Mouse (Mus musculus) left cerebral cortex, adult 8-10 months (tissue): ENCODE measurements at regions not wholly inside any gene's neighbourhood (a gene's known extent, or its start where the extent isn't known, plus 50 kb on each side); places are given as distances from the start of the nearest gene placed in this dataset.

Experiments used
- DNase-seq, 2 experiments: peaks; one replicate each; pipeline ENCODE4 v3.0.0; 2022; ENCODE audit warnings: low spot score in 2 of 2

DNA sequence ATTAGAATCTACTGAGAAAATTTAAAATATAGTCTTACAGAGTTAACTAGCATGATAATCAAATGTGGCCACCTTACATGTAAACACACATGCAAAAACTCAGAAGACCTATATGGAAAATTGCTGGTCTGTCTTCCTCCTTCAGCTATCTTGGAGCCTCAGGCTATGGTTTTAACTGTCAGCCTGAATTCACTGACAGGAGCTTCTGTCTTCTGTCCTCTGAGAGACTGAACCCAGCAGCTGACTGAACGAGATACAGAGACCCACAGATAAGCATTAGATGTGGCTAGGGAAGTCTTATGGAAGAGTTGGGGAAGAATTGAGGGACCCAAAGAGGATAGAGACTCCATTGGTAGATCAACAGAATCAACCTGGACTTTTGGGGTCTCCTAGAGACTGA lies 360.0 kb upstream of the Meox2 start:
- no peak for DNase-seq

DNA sequence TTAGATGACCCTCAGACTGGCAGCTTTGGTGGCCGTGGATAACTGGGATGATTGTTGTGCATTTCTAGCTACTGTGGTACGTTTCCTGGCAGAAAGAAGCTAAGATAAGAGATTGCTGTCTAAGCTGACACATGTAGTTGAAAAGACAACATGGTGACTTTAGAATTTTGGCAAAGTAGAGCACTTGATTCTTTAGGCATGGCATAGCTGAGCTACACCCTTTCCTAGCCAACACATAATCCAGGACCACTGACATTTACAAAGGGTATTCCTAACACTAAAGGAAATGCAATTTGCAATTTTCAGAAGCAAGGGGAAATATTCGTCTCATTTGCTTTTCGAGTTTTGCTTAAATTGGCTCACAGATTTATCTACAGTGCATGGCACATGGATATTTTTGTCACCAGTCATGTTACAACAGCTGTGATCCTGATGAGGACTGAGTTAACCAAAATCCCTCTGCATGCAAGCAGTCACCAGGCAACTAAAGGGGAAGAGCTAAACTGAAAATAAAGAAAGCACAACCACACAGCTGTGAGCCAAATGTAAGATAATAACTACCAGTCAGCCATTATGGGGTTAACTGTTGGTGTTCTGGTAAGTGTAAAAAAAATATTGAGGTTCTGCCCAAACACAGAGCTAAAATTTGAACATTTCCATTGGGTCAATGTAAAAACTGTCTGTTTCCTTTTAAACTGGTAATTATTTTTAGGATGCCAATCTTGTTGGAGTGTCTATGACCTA lies 342.9 kb upstream of the Meox2 start:
- DNase-seq = no peak

DNA sequence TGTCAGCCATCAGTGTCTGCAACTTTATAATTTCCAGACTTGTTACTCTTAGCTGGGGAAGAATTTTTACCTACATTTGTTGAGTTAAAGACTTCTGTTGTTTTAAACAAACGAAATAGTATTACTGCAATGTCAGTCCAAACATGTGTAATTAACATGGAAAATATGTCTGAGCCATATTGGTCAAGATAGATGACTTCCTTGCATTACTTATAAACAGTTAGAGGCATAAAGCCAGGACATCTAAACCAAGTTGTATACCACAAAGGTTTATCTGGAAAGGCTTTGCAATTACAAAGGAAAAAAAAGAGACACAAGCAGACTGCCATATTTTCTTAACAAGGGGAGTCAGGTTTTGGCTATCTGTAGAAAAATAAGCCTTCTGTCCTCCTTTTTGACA lies 342.2 kb upstream of the Meox2 start:
- no peak for DNase-seq

DNA sequence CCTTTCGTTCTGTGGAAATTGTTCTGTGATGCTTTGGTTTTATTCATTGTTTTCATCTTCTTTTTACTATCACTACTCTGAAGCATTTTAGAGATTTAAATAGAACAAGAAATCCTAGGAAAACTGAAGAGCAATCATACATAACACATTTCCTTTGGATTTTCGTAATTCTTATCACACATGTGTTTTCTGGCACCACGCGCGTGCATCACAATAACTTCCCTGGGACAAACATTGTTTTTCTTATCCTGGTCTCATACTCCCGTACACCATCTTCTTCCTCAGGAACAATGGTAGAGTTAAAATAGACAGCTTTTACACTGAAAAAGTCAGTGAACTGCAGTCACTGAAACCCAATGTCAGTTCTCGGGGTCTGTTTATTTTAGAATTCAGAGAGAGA lies 327.6 kb upstream of the Meox2 start:
- no peak for DNase-seq

DNA sequence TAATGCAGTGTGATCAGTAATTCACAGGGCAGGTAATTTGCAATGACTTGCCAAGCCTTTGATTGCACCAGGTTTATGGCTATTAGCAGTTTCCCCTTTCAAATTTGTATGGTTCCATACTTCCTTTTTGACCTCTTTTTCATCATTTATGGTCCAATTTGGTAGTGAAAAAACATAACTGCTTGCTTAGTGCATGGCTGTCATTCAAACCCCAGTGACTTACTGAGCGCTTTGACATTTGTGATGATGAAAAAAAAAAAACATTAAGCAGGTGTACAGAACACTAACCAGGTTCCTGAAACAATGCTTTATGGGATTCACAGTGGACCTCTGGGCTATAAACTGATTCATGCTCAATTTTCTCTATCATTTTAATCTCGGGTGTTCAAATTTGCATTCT lies 317.5 kb upstream of the Meox2 start:
- DNase-seq = no peak

DNA sequence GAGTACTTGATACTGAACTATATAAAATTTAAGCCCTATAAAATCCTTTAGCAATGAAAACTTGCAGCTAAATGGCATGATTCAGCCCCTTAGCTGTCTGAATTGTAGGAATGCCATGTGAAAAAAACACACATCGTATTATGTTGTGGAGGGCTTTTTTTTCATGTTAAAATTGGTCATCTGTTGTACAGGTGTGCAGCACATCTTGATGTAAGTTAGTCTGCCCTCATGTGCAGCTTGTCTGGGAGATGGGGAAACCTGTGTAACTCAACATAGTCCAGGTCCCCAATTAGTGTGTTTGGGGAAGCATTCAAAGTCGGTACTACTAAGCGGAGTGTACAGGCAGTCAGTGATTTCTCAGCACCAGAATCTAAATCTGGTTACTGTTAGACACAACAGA lies 316.9 kb upstream of the Meox2 start:
- DNase-seq = no peak

DNA sequence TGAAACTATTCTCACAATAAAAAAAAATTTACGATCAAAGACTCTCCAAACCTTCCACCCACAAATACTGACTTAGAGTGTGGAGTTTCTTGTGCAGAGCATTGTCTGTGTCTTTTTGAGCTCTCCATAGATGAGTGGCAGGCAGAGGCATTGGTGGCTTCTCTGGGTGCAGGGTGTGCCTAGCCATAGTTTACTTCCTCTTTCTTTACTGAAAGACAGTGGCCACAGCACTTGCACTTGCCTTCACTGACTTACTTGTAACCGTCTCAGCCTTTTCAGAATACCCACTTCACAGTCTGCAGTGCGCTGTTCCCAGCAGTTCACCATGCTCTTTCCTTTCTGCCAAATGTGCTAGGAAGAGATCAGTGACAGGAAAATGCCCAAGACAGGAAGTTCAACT lies 316.1 kb upstream of the Meox2 start:
- DNase-seq = no peak

DNA sequence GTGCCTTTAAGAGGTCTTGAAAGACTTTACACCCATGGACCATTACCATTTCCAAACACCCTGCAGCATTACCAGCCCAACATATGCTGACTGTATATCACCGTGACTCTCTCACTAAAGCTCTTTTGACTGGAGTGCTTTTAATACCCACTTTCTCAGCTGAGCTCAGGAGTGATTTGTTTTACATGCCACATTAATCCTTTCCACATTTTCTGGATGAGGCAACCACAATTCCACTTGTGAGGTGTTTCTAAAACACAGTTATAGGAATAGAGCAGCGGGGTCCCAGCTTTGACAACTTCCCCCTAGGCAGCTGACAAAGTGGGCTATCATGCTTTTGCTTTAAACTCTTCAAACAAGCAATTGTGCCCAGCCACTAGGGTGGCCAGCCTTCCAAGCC lies 314.5 kb upstream of the Meox2 start:
- no peak for DNase-seq

DNA sequence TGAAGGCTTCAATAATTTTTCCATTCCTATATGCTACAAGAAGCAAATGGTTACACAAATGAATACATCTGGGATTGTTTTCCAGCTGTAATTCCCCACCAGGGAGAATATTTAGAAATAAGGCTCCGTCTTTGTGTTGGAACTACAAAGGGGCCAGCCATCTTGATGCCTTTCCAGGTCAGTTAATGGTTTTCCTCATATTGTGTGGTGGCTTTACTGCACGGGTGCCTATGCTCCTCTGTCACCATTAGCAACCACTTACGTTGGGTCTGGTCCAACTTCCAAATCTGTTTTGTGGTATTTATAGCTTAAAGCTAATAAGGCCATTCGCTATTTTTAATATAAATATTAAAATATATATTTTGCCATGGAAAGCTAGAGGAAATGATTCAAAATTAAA lies 312.1 kb upstream of the Meox2 start:
- DNase-seq = no peak

DNA sequence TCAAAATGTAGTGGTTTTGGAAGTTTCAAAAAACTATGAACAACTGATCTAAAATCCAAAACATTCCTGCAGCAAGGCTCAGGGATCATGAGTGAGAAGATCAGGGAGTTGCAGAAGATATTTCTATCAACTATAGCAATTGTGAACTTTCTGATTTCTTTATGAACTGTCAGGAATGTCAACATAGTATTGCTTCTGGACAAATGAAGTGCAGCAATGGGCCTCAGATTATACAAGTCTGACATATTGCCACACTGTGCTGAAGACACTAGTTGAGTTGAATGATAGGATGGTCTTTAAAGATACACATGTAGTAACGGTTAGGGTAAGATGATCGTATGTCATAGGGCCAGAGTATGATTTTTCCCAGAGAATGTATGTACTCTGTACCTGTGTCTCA lies 290.4 kb upstream of the Meox2 start:
- no peak for DNase-seq

DNA sequence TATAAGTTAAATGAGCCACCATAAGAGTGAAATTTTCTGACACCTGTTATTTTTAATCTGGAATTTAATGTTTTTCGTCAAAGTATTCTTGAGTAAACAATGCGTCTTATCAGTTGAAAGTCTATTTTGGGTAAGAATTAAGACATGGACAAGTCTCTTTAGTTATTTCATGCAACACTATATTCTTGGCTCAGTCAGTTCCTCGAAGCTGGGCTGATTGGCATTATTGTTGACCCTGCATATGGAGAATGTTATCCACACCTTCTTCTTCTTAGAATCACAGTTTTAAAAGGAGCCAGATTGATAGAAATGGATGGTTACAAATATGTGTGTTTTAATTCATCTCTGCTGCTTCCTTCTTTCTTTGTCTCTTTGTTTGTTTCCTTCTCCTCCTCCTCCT lies 289.5 kb upstream of the Meox2 start:
- DNase-seq = no peak

DNA sequence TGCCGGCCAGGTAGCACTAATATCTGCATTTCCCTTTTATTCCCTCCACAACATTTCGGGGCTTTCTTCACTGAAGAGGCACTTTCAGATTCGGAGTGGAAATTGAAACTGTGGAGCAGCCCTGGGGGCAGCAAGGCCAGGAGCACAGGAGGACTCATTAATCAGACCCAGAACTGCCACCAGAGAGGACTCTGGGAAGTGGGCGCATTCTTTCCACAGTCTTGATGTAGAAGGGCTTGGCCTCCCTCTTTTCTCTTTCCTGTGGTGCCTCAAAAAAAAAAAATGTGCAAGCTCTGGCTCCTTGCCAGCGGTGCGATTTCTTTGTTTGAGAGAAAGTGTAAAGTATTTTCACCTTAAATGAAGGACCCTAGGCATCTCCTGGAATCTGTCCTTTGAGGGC lies 281.6 kb upstream of the Meox2 start:
- DNase-seq = no peak

DNA sequence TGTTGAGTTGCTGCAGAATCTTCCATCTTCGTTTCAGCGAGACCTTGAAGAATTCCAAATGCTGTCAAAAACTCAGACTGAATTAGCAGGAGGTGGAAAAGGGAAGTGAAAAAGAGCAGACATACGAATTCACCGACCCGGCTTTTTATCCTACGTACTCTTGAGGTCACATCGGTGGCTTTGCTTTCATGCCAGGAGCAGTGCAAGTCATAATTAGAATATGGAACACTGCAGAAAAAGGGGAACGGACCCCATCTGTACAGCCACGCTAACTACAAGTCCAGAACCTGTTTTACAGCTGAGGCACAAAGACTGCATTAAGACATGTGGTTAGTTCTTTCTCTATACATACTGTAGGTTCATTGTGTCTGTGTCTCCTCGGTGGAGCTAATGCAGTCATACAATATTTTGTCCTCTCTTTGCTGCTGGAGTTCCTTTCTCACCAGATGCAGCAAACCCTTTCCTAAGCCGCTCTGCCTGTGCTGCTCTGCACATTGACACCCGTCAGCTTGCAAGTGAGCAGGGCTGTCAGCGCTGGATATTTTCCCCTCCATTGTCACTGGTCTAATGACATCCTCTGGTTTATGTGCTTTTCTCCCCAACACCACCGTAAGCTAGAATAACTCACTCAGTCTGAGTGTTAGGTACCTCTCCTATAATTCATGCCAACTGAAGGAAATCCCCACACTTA lies 276.9 kb upstream of the Meox2 start:
- DNase-seq = no peak

DNA sequence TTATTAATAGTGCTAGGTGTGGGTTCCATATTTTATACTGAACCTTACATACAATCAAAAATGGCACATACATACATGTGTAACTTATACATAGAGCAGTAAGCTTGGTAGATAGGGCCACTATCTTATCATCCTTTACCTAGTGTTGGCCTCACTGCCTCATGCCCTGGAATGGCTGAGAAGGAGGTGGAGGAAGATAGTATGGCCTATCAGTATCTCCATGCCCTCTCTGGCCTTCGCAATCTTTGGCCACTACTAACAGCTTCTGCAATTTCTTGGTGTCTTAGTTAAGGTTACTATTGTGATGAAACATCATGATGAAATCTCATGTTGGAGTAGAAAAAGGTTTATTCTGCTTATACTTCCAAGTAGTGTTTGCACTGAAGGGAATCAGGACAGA lies 265.4 kb upstream of the Meox2 start:
- no peak for DNase-seq

DNA sequence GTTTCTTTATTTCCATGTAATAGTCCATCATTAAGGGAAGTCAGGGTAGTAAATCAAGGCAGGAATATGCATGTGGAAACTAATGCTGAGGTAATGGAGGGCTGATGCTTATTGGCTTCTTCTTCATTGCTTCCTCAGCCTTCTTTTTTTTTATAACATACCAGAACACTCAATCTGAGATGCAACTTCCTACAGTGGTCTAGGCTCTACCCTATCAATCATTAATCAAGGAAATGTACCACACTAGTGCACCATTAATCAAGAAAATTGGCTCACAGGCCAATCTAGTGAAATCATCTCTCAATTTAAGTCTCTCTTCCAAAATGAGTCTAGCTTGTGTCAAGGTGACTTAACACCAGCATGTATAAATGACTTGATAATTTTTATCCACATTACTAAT lies 263.2 kb upstream of the Meox2 start:
- DNase-seq = no peak

DNA sequence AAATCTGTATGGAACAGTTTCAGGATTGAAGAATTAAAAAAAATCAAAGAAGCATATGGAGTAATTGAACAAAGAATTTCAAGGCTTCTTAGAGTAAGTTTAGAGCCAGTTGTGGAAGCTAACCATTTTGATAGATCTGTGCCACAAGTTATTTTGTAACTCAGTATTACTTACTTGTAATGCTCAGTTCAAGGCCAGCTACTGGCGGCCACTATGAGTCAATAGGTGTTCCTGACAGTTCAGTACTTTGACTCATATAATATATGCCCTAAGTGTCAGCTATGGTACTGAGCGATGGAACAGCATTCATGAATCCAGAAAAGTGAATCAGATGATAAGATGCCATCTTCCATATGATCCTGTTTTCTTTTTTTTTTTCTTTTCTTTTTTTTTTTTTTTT lies 259.3 kb upstream of the Meox2 start:
- DNase-seq = no peak

DNA sequence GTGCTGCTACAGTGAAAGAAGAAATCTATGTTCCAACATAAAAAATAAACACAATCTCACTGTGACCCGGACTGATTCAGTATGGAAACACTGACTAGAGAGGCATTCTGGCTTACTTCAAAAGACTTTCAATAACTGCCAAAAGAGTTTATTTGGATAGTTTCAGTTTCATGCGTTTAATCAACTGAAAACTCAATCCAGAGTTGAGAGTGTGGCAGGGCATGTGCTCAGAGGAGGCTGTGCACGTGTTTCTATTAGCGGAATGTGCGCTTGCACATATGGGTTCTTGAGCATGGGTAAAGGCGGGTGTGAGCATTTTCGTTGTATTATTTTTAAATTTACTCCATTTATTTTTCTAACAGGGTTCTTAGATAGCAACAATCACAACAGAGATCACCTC lies 245.2 kb upstream of the Meox2 start:
- no peak for DNase-seq

DNA sequence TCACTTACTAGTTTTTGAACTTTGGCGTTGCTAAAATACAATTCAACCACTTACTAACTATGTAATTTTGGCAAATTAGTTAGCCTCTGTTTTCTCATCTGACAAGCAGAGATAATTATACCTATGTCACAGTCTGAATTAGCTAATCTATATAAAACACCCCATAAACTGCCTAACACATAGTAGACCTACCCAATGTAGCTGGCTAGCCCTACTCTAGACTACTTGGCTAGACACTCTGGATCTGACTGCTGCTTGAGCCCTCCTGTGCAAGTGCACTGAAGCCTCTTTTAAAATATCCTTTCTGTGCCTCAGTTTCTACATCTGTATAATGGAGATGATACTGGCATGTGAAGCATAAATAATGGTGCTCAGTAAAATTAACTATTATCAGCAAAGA lies 227.6 kb upstream of the Meox2 start:
- DNase-seq = no peak

DNA sequence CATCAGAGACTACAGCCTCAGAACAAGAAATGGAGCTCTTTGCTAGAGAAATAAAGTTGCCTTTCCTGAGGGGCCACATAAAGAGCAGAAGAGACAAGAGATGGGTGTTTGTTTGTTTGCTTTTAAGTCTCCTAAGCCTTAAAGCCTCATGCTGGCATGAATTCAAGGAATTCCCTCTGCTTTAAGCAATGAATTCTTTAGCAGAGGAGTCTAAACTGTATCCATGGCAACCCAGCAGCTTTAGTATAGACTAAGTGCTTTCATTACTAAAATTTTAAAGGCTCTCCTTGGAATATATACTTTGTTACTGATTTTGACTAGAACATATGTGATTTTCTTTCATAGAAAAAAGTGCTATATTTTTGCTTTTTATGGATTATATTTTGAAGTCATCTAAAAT lies 195.0 kb upstream of the Meox2 start:
- DNase-seq = no peak

DNA sequence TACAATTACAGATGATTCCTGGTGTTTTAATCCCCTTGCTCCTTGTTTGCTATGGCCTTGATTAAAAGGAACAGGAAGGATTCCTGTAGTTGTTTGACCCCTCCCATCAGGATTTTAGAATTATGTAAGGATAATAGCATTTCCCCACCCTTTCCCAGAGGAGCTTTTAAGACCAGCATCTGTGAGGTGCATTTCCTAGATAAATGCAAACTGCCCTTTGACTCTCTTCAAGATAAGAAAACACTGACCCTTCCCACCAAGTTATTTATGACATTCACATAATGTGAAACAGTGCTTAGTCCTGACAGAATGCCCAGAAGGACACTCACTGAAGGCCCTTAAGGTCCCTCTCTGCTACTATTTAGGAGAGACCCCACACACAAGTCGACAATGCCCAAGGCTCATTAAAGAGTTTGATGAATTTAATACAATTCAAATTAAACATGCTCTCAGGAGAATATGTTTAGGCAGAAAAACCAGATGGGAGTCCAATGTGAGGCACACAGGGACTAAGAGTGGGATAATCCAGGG lies 190.7 kb upstream of the Meox2 start:
- DNase-seq = no peak

DNA sequence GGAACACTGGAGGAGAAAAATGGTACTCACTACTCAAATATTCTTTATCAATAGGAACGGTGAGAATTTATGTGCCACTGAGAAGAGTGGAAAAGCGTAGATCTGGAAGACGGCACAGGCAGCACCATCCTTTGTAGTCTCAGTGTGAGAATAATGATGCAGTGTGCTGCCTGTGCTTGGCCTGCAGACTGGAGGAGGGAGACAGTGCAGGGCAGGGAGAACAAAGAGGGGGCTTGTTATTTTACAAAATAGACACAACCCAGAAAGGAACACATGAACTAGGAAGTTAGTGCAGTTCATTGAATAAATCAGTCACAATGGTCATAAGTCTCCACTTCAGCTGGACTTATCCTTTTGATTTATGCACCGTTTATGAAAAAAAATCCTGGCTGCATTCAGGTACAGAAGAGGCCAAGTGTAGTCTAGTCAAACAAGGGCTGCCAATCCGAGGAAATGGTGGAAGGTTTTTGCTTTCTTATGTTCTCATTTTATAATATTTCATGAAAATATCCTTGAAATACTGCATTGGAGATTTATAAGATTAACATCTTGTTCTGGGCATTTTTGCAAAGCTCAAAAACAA lies 190.0 kb upstream of the Meox2 start:
- DNase-seq = no peak

DNA sequence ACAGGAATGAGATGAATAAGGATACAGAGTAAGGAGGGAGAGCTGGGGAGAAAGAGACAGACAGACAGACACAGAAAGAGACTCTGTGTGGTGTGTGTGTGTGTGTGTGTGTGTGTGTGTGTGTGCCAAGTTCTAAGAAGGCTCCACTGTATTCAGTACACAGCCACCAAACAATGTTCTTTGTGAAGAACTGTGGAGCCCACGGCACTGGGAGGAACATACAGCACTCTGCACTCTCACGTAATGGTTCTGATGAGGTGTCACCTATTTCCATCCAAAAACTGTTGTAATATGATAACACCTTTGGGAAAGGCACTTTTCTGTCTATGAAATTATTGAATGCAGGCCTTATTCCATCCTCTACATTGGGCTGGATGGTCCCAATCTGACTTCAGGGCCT lies 184.8 kb upstream of the Meox2 start:
- no peak for DNase-seq

DNA sequence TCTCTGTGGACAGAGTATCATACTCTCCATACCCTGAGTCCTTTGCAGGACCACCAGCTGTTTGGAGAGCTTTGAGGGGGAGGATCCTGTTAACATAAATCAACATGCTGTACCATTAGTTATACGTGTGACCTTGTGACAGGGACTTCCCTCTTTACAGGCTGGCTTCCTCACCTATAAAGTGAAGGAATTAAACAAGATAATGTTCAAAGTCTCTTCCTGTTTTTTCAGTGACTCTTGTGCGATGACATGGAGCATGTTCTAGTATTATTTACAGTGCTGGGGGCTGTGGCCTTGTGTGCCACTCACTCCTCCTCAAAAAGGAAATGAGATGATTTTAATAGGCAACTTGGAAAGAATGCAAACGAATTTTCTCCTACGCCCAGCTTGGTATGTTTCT lies 182.1 kb upstream of the Meox2 start:
- no peak for DNase-seq
